In genomic region chr6:47319309-47319983, GRCm38 (mm10) we compare ENCODE assay signal across 9 mouse cellular contexts.
DNase-seq lines count a peak whose midpoint lies in the region; ATAC-seq lines count a peak whose summit lies in the region.
"Had no signal": no experiment of that assay in that cellular context is flagged by ENCODE, and none has a peak within 500 bp of the region (broad histone marks: within the 10 kb centered on the region; RNA-seq: fewer than 3 reads in every experiment).

No protein-coding gene starts in this region.

- no peak for DNase-seq in heart, embryonic 10.5 days (ENCODE audit: low spot score)
- no peak for DNase-seq in heart, postnatal 10 days
- peak; percentile 63 for DNase-seq in 3T3-L1 (ENCODE audit: low read depth, low spot score)
- DNase-seq in forebrain, embryonic 10.5 days (ENCODE audit: extremely low spot score, low spot score), result no peak
- no peak for DNase-seq in adrenal gland, postnatal 25 days
- DNase-seq in thymus, postnatal 10 days (ENCODE audit: low spot score in 2 of 2), result no peak
- DNase-seq in spleen, adult 18-20 months, result no peak

- H3K4me2 ChIP-seq in limb, embryonic 13.5 days (replicated peaks), result peak overlapping the region; percentile 34

- no peaks in the 10 kb centered on the region for H3K27me3 ChIP-seq in heart, embryonic 10.5 days (ENCODE audit: insufficient read depth, poor library complexity, severe bottlenecking)
- no peaks in the 10 kb centered on the region for H3K27me3 ChIP-seq in forebrain, embryonic 10.5 days (ENCODE audit: poor library complexity, severe bottlenecking)
- no peaks in the 10 kb centered on the region for H3K27me3 ChIP-seq in limb, embryonic 13.5 days
- H3K27me3 ChIP-seq: megakaryocyte, embryonic 14.5 days had no signal

- no peak for ATAC-seq in limb, embryonic 13.5 days (ENCODE audit: low FRiP score, low read depth)

- H3K4me3 ChIP-seq in heart, embryonic 10.5 days, result peak overlapping the region; percentile 24; the same call in 1 of the 2 replicates
- peak overlapping the region; percentile 11; the same call in 1 of the 2 replicates for H3K4me3 ChIP-seq in forebrain, embryonic 10.5 days
- H3K4me3 ChIP-seq in limb, embryonic 13.5 days, result no peak overlapping the region
- H3K4me3 ChIP-seq: megakaryocyte, embryonic 14.5 days had no signal

- WGBS in heart, embryonic 10.5 days, result 15% methylated on average over 5 of the region's 5 CpGs
- WGBS in forebrain, embryonic 10.5 days, result 11% methylated on average over 5 of the region's 5 CpGs
- 27% methylated on average over 5 of the region's 5 CpGs for WGBS in limb, embryonic 13.5 days

- H3K27ac ChIP-seq in heart, embryonic 10.5 days, result peak overlapping the region; percentile 63; the same call in 1 of the 2 replicates
- peak overlapping the region; percentile 74 for H3K27ac ChIP-seq in forebrain, embryonic 10.5 days
- no peak overlapping the region for H3K27ac ChIP-seq in limb, embryonic 13.5 days

- no peaks in the 10 kb centered on the region for H3K36me3 ChIP-seq in heart, embryonic 10.5 days
- no peaks in the 10 kb centered on the region for H3K36me3 ChIP-seq in forebrain, embryonic 10.5 days (replicated peaks)
- no peaks in the 10 kb centered on the region for H3K36me3 ChIP-seq in limb, embryonic 13.5 days

- H3K9ac ChIP-seq in limb, embryonic 13.5 days, result no peak overlapping the region

- no peaks in the 10 kb centered on the region for H3K9me3 ChIP-seq in heart, embryonic 10.5 days
- H3K9me3 ChIP-seq in forebrain, embryonic 10.5 days, result no peaks in the 10 kb centered on the region
- no peaks in the 10 kb centered on the region for H3K9me3 ChIP-seq in limb, embryonic 13.5 days
- H3K9me3 ChIP-seq: megakaryocyte, embryonic 14.5 days had no signal

- H3K4me1 ChIP-seq in heart, embryonic 10.5 days, result peaks cover 14% of the 10 kb centered on the region
- peaks cover 27% of the 10 kb centered on the region for H3K4me1 ChIP-seq in forebrain, embryonic 10.5 days
- peaks cover 21% of the 10 kb centered on the region for H3K4me1 ChIP-seq in limb, embryonic 13.5 days

- intact Hi-C loops in heart, postnatal 10 days (cut with DNase I), result loop anchor here (5.0 to 10.0 kb wide), 3 partner anchors 73 to 195 kb away; partner anchors contain the start of gene Cul1
